Mouse (Mus musculus) C2C12 (cell line): Measurements from ENCODE around the gene Phgdh.

Experiments
- CEBPB ChIP-seq: IDR thresholded peaks from one replicate; pipeline ENCODE4 v1.6.1; 2011; ENCODE audit warnings: low read depth, mild to moderate bottlenecking, control low read depth, moderate library complexity
- CTCF ChIP-seq: IDR thresholded peaks from one replicate; pipeline ENCODE4 v1.5.1; 2011; ENCODE audit not compliant: control insufficient read depth, insufficient read depth, insufficient read length
- MAX ChIP-seq: IDR thresholded peaks from one replicate; pipeline ENCODE4 v1.6.1; 2011; ENCODE audit warnings: mild to moderate bottlenecking, control low read depth

GRCm38 (mm10) chr3:98348705-98349104 is 8.9 kb upstream of the Phgdh start:
- no peak for TF ChIP-seq CTCF
- no peak for TF ChIP-seq MAX
- no peak for TF ChIP-seq CEBPB
